16 mouse cellular contexts compared by ENCODE assay signal in genomic region chr15:93661801-93662200, GRCm38 (mm10).
"Had no signal": no experiment of that assay in that cellular context is flagged by ENCODE, and none has a peak within 500 bp of the region (broad histone marks: within the 10 kb centered on the region; RNA-seq: fewer than 3 reads in every experiment).

No protein-coding gene starts in this region.

- H3K4me2 ChIP-seq: neural tube, embryonic 13.5 days; neural tube, embryonic 15.5 days; stomach, embryonic 15.5 days had no signal

- DNase-seq: retina, postnatal 1 day; right cerebral cortex, adult 18-20 months; right cerebral cortex, postnatal 14 days; right cerebral cortex, postnatal 25 days; right cerebral cortex, postnatal 4 days; spleen, adult 18-20 months; thymus, adult 18-20 months; thymus, adult 2 months; thymus, postnatal 14 days; thymus, postnatal 25 days; thymus, postnatal 36 days; thymus, postnatal 4 days had no signal

- H3K27me3 ChIP-seq: neural tube, embryonic 13.5 days; neural tube, embryonic 15.5 days; stomach, embryonic 15.5 days had no signal

- H3K4me3 ChIP-seq: neural tube, embryonic 13.5 days; neural tube, embryonic 15.5 days; stomach, embryonic 15.5 days had no signal

- H3K9ac ChIP-seq: neural tube, embryonic 13.5 days; neural tube, embryonic 15.5 days; stomach, embryonic 15.5 days had no signal

- H3K9me3 ChIP-seq: neural tube, embryonic 15.5 days; stomach, embryonic 15.5 days had no signal

- H3K36me3 ChIP-seq: neural tube, embryonic 13.5 days; neural tube, embryonic 15.5 days; stomach, embryonic 15.5 days had no signal

- H3K4me1 ChIP-seq: neural tube, embryonic 13.5 days; neural tube, embryonic 15.5 days; stomach, embryonic 15.5 days had no signal

- H3K27ac ChIP-seq: neural tube, embryonic 13.5 days; neural tube, embryonic 15.5 days; stomach, embryonic 15.5 days; stomach, postnatal 0 days had no signal
